Mouse (Mus musculus) liver, adult 2 months (tissue): ENCODE results near the gene Scaf1. TPM values are rescaled to one million over a fixed set of nuclear protein-coding genes. Genes with fewer than 3 reads are reported as not detected.
A peak's percentile ranks its signal among the peaks of the same experiment; 100 is the strongest.

Experiments used
- DNase-seq: peaks from one replicate; pipeline ENCODE4 v3.0.0-alpha.2; 2011; ENCODE audit warnings: low read depth, low spot score; ENCODE audit errors: extremely low read depth
- H3K27ac ChIP-seq: fragments of 200-500 bp; replicated peaks from 2 replicates; pipeline ENCODE4 v1.5.1; 2012; ENCODE audit warnings: low read depth, mild to moderate bottlenecking, control low read depth, inconsistent platforms, low read length; ENCODE audit not compliant: insufficient read depth
- H3K27me3 ChIP-seq: fragments of 200-500 bp; 2 replicates; pipeline ENCODE4 v1.6.1; 2012; ENCODE audit warnings: mild to moderate bottlenecking, moderate library complexity, low read length, inconsistent platforms; ENCODE audit not compliant: control insufficient read depth, insufficient read depth
- H3K36me3 ChIP-seq: fragments of 200-500 bp; 2 replicates; pipeline ENCODE4 v1.6.1; 2012; ENCODE audit warnings: low read length, inconsistent platforms; ENCODE audit not compliant: control insufficient read depth, insufficient read depth
- H3K4me1 ChIP-seq: fragments of 200-500 bp; 2 replicates; pipeline ENCODE4 v1.6.1; 2011; ENCODE audit warnings: low read length; ENCODE audit not compliant: control insufficient read depth, insufficient read depth
- H3K4me3 ChIP-seq: fragments of 200-500 bp; 2 replicates; pipeline ENCODE4 v1.5.1; 2011; ENCODE audit warnings: low read depth, mild to moderate bottlenecking, control low read depth, low read length, moderate library complexity; ENCODE audit not compliant: insufficient read depth
- H3K79me2 ChIP-seq: fragments of 200-500 bp; 2 replicates; pipeline ENCODE4 v1.6.1; 2012; ENCODE audit warnings: inconsistent platforms, mild to moderate bottlenecking, low read length, moderate library complexity; ENCODE audit not compliant: control insufficient read depth, insufficient read depth
- H3K9ac ChIP-seq: fragments of 200-500 bp; 2 replicates; pipeline ENCODE4 v1.6.1; 2012; ENCODE audit warnings: low read depth, mild to moderate bottlenecking, control low read depth, inconsistent platforms, low read length
- CTCF ChIP-seq: fragments of 200-500 bp; IDR thresholded peaks from 2 replicates; pipeline ENCODE4 v1.5.1; 2011; ENCODE audit warnings: low read depth, low read length, control low read depth
- POLR2A ChIP-seq: fragments of 200-500 bp; IDR thresholded peaks from 2 replicates; pipeline ENCODE4 v1.6.1; 2011; ENCODE audit warnings: low read length, control low read depth; ENCODE audit not compliant: insufficient read depth; ENCODE audit errors: extremely low read depth
- WGBS: fragments of 180-500 bp; shearing (Covaris S2); methylation state at CpG from one replicate; pipeline ENCODE4 v1.1.7; 2018; 5-methylcytosine and 5-hydroxymethylcytosine counted together
- polyA plus RNA-seq: library from polyadenylated mRNA; depleted of rRNA; stranded (reverse); fragments of >200 nt; gene quantifications from 2 replicates; pipeline ENCODE4 v1.2.3, GENCODE M21; 2012
- total RNA-seq: library from RNA; depleted of rRNA; stranded (reverse); fragments of >200 nt; gene quantifications from 2 replicates; pipeline ENCODE4 v1.2.3, GENCODE M21; 2014

Gene Scaf1
- total and polyA plus RNA-seq, 2 experiments, result 4.4 to 31.8 TPM

DNA sequence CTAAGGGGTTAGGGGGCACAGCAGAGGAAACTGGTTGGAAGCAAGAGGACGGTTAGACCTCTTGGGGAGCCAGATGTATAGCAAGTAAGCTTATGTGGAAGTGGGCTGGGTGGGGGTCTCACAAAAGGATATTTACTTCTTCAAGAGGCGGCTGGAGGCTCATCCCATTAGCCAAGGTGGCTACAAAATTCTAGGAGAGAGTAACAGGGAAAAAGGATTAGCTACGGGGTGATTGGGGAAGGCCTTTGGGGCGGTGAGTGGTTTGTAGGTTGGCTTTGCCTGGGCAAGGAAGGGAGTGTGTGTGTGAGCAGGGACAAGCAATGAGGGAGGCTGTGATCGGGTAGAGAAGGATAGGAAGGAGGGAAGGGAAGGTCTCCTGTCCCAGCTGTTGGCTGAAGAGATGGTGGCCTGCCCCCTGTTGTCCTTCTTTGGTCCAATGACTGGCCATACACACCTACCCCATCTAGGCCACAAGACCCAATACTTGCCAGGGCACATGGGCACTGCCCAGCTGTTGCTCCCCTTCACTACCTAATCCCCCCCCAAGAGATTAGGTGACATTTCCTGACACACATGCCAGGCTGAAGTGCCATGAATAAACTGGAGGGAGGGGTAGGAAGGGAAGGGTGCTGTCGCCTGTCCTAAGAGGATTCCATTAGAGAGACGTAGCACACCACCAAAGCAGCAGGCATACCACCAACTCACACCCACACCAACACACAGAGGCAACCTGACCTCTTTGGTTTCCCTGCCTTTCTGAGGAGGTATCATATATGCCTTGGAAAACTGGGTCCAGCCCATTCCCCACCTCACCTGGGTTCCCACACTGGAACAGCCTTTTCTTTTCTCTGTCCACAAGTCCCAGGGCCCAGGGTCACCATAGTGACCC is 32.0 kb downstream of the Scaf1 start:
- peaks cover 4% of the 10 kb centered on the region; the same call in 1 of the 2 replicates for H3K79me2 ChIP-seq
- H3K4me1 ChIP-seq, result peaks cover 8% of the 10 kb centered on the region
- TF ChIP-seq CTCF, result no peak
- TF ChIP-seq POLR2A, result no peak
- no peak for DNase-seq
- H3K9ac ChIP-seq, result no peak overlapping the region
- peaks cover 4% of the 10 kb centered on the region; the same call in 1 of the 2 replicates for H3K36me3 ChIP-seq
- H3K27ac ChIP-seq, result no peak overlapping the region
- H3K27me3 ChIP-seq, result no peaks in the 10 kb centered on the region
- 85% methylated on average over 7 of the region's 7 CpGs for WGBS
- no peak overlapping the region for H3K4me3 ChIP-seq

DNA sequence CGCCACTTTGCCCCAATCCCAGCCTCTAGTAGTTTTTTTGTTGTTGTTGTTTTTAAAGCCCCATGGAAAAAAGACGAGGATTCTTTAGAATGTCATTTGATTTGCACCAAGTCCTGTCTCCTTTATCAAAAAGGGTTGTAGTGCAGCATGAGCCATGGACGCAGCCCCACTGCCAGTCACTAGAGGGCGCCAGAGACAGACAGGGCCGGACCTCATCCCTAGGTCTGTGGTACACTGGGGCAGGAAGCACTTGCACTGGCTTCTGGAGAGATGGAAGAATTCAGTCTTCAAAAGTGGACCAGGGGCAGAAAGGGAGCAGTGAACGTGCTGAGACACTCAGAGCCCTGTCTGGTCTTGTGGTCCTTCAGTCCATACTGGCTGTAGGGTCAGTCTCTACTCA is 33.1 kb downstream of the Scaf1 start:
- Histone ChIP-seq H3K9ac (no peak overlapping the region), H3K4me1 (peaks cover 6% of the 10 kb centered on the region), H3K27me3 (no peaks in the 10 kb centered on the region), H3K4me3 (no peak overlapping the region), H3K27ac (no peak overlapping the region), H3K36me3 (peaks cover 4% of the 10 kb centered on the region; the same call in 1 of the 2 replicates), H3K79me2 (peaks cover 2% of the 10 kb centered on the region; the same call in 1 of the 2 replicates)
- TF ChIP-seq POLR2A (no peak), CTCF (peak; percentile 98)
- WGBS, result 28% methylated on average over 6 of the region's 6 CpGs
- peak; percentile 47 for DNase-seq

DNA sequence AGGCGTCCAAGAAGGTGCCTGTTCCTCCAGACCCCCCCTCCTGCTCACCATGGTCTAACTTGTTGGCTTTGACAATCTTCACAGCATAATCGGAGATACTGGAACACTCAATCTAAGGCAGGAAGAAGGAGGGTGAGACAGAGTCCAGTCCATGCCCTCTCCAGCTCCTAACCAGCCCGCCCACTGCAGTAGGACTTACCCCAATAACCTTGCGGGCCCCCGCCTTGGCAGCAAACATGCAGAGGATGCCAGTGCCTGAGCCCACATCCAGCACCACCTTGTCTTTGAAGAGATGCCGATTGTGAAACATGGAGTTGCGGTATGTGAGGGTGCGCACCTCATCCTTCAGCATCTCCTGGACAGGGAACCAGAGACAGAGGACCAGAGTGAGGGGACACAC is 34.6 kb downstream of the Scaf1 start:
- peaks cover 4% of the 10 kb centered on the region; the same call in 1 of the 2 replicates for H3K36me3 ChIP-seq

DNA sequence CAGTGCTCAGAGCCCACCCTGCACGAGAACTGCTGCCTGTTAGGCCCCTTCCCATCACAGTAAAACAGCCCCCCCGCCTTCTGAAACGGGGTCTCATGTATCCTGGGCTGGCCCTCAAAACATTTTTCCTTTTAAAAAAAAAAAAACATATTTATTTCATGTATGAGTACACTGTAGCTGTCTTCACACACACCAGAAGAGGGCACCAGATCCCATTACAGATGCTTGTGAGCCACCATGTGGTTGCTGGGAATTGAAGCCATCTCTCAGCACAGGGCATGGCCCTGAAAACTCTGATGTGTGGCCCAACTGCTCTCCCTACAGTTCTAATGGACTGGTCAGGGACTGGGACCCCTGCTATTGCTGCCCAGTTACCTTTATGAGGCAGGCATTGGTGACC is 37.9 kb downstream of the Scaf1 start:
- no peaks in the 10 kb centered on the region for H3K79me2 ChIP-seq
- H3K27me3 ChIP-seq, result no peaks in the 10 kb centered on the region
- no peak for TF ChIP-seq CTCF
- no peak for TF ChIP-seq POLR2A
- H3K4me1 ChIP-seq, result no peaks in the 10 kb centered on the region
- peaks cover 4% of the 10 kb centered on the region; the same call in 1 of the 2 replicates for H3K36me3 ChIP-seq
- WGBS, result 88% methylated on average over 3 of the region's 3 CpGs
- H3K9ac ChIP-seq, result no peak overlapping the region
- no peak for DNase-seq
- H3K4me3 ChIP-seq, result no peak overlapping the region
- no peak overlapping the region for H3K27ac ChIP-seq

More for the DNA sequence above, 34.6 kb downstream of the Scaf1 start:
- 93% methylated on average over 8 of the region's 8 CpGs for WGBS
- TF ChIP-seq CTCF, result no peak
- no peak for TF ChIP-seq POLR2A
- peaks cover 2% of the 10 kb centered on the region; the same call in 1 of the 2 replicates for H3K79me2 ChIP-seq
- DNase-seq, result no peak
- no peak overlapping the region for H3K27ac ChIP-seq
- no peak overlapping the region for H3K4me3 ChIP-seq
- H3K4me1 ChIP-seq, result no peaks in the 10 kb centered on the region
- no peak overlapping the region for H3K9ac ChIP-seq
- no peaks in the 10 kb centered on the region for H3K27me3 ChIP-seq

DNA sequence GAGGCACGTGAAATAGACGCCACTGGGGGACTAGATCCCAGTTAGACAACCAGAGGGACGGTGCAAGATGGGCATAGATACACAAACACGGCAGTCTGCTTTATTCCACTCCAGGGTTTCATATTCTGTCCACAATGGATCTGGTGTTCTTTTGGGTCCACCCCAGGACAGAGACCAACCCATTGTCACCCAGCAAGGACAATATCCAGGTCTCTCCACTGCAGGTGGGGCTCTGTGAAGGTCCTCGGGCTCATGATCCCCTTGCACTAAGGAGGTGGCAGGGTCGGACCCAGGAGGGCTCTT is 41.1 kb downstream of the Scaf1 start:
- no peaks in the 10 kb centered on the region for H3K36me3 ChIP-seq
- H3K79me2 ChIP-seq, result no peaks in the 10 kb centered on the region
- H3K4me3 ChIP-seq, result no peak overlapping the region
- H3K27me3 ChIP-seq, result no peaks in the 10 kb centered on the region
- no peaks in the 10 kb centered on the region for H3K4me1 ChIP-seq
- DNase-seq, result no peak
- no peak overlapping the region for H3K9ac ChIP-seq
- 47% methylated on average over 6 of the region's 6 CpGs for WGBS
- no peak overlapping the region for H3K27ac ChIP-seq
- TF ChIP-seq POLR2A, result no peak
- TF ChIP-seq CTCF, result no peak
